Mouse (Mus musculus) bone marrow, adult 2 months (tissue): ENCODE measurements around the gene Sdsl. TPM values are rescaled to one million over a fixed set of nuclear protein-coding genes. Genes with fewer than 3 reads are reported as not detected.

Source experiments
- H3K27ac ChIP-seq: fragments of 200-500 bp; 2 replicates; pipeline ENCODE4 v1.5.1; 2012; ENCODE audit warnings: low read depth, mild to moderate bottlenecking, control low read depth, inconsistent platforms, low read length; ENCODE audit not compliant: control insufficient read depth, poor library complexity, insufficient read depth
- H3K4me1 ChIP-seq: fragments of 200-500 bp; 2 replicates; pipeline ENCODE4 v1.6.1; 2011; ENCODE audit warnings: low read length; ENCODE audit not compliant: control insufficient read depth, insufficient read depth
- H3K4me3 ChIP-seq: fragments of 200-500 bp; replicated peaks from 2 replicates; pipeline ENCODE3; 2011; ENCODE audit warnings: mild to moderate bottlenecking, low read depth, low read length, control low read depth; ENCODE audit not compliant: control insufficient read depth
- CTCF ChIP-seq: fragments of 200-500 bp; IDR thresholded peaks from 2 replicates; pipeline ENCODE4 v1.5.1; 2011; ENCODE audit warnings: low read length, control low read depth; ENCODE audit not compliant: control insufficient read depth, insufficient read depth
- POLR2A ChIP-seq: fragments of 200-500 bp; IDR thresholded peaks from 2 replicates; pipeline ENCODE4 v1.6.1; 2011; ENCODE audit warnings: low read depth, mild to moderate bottlenecking, control low read depth, low read length, borderline replicate concordance; ENCODE audit not compliant: control insufficient read depth
- WGBS: fragments of 180-500 bp; shearing (Covaris S2); methylation state at CpG from one replicate; pipeline ENCODE4 v1.1.7; 2018; 5-methylcytosine and 5-hydroxymethylcytosine counted together
- polyA plus RNA-seq: library from polyadenylated mRNA; stranded (reverse); fragments of >200 nt; gene quantifications from 2 replicates; pipeline ENCODE4 v1.2.4, GENCODE M21; 2011; ENCODE audit warnings: low replicate concordance; ENCODE audit not compliant: missing spikeins, insufficient read depth, insufficient read length

Gene Sdsl
- polyA plus RNA-seq, 1 experiment, result 11.6 TPM

DNA sequence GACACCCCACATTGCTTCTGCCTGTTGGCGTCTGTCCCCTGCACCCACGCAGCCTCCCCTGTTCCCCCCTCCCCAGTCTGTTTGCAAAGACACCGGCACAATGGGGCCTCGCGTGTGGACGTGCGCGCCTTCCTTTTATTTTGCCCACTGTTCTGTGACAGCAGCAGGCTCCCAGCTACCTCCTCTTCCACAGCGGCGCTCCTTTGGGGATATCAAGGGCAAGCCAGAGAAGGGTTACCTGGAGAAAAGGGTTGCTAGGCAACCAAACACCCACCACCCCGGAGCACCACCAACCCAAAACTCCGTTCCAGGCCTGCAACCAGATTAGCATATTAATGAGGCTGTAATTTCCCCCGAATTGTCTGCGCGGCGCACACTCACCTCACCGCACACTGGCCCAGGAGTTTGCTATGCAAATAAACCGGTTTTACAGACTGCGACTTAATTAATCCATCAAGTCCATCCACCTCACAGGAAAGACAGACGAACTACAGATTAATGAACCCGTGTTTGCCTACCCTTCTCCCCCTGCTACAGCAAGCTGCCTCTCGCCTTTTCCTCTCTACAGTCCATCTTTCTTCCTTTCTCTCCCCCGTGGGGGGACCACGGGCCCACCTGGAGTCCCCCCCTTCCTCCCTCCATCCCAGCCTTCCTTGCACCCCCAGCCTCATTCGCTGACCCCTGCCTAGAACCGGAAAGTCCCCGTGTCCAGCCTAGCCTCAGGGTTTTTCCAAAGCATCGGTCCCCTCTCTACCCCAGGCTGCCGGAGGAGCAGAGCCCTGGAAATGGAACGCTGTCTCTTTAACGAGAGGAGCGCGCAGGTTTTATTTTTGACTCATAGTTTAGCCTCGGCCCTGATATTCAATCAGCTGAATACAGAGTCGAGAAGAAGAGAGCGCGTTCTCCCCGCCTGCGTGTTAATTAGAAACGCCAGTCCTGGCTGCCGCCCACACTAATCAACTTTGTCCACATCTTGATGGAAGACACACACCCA, 62.9 kb downstream of the Sdsl start:
- no peak overlapping the region for H3K27ac ChIP-seq
- no peaks in the 10 kb centered on the region for H3K4me1 ChIP-seq
- no peak for TF ChIP-seq CTCF
- TF ChIP-seq POLR2A, result no peak
- no peak overlapping the region for H3K4me3 ChIP-seq
- 7% methylated on average over 41 of the region's 41 CpGs for WGBS

- Histone ChIP-seq H3K4me3 (no peak overlapping the region), H3K4me1 (no peaks in the 10 kb centered on the region), H3K27ac (no peak overlapping the region)
- TF ChIP-seq CTCF (no peak), POLR2A (no peak)
- WGBS, result 75% methylated on average over 14 of the region's 14 CpGs
These were observed 63.7 kb downstream of the Sdsl start for GRCm38 (mm10) chr5:120408933-120409332.

Other genes starting within 250 kb of the Sdsl start
- gene Lhx5, start 41.1 kb downstream of the Sdsl start, polyA plus RNA-seq, result not detected in 2 replicates
- gene Sds, start 3.7 kb upstream of the Sdsl start, polyA plus RNA-seq, result 1.9 and 5.2 TPM in 2 replicates
- 2.3 and 9.9 TPM in 2 replicates for gene Plbd2, start 30.8 kb upstream of the Sdsl start, polyA plus RNA-seq
- gene Slc8b1, start 38.4 kb upstream of the Sdsl start, polyA plus RNA-seq, result 18.8 and 45.1 TPM in 2 replicates
- gene Tpcn1, start 115.9 kb upstream of the Sdsl start, polyA plus RNA-seq, result 34.6 and 46.7 TPM in 2 replicates
- 3.7 and 7.2 TPM in 2 replicates for gene Iqcd, start 116.2 kb upstream of the Sdsl start, polyA plus RNA-seq
- gene Rita1, start 139.8 kb upstream of the Sdsl start, polyA plus RNA-seq, result 1.9 and 3.4 TPM in 2 replicates
- gene Ddx54, start 139.9 kb upstream of the Sdsl start, polyA plus RNA-seq, result 17.2 and 32.0 TPM in 2 replicates
- gene Cfap73, start 161.4 kb upstream of the Sdsl start, polyA plus RNA-seq, result not detected in 2 replicates
- 1.6 and 4.6 TPM in 2 replicates for gene Rasal1, start 176.0 kb upstream of the Sdsl start, polyA plus RNA-seq
- gene Dtx1, start 239.1 kb upstream of the Sdsl start, polyA plus RNA-seq, result 2.7 and 3.6 TPM in 2 replicates